11 mouse cellular contexts compared by ENCODE assay signal in genomic region chr6:32837165-32837938, GRCm38 (mm10).
DNase-seq lines count a peak whose midpoint lies in the region; ATAC-seq lines count a peak whose summit lies in the region.
"Had no signal": no experiment of that assay in that cellular context is flagged by ENCODE, and none has a peak within 500 bp of the region (broad histone marks: within the 10 kb centered on the region; RNA-seq: fewer than 3 reads in every experiment).

No protein-coding gene starts in this region.

- no peak for DNase-seq in hindbrain, embryonic 10.5 days (ENCODE audit: low spot score)
- peak; percentile 14 for DNase-seq in brain, embryonic 18.5 days (ENCODE audit: low read depth, low spot score)
- DNase-seq in left cerebral cortex, postnatal 14 days (ENCODE audit: low spot score in 2 of 2) = peak; percentile 12 to 35
- no peak for DNase-seq in Muller cell, postnatal 12 days (ENCODE audit: inconsistent ontology term)
- no peak for DNase-seq in adrenal gland, adult 8-10 months
- no peak for DNase-seq in thymus, postnatal 4 days
- DNase-seq: cerebellum, postnatal 14 days had no signal

- no peak overlapping the region for H3K4me2 ChIP-seq in hindbrain, embryonic 12.5 days (replicated peaks)
- H3K4me2 ChIP-seq in neural tube, embryonic 15.5 days = no peak overlapping the region

- no peak overlapping the region for H3K4me3 ChIP-seq in hindbrain, embryonic 12.5 days
- no peak overlapping the region for H3K4me3 ChIP-seq in hindbrain, embryonic 10.5 days
- no peak overlapping the region for H3K4me3 ChIP-seq in neural tube, embryonic 15.5 days (replicated peaks)
- H3K4me3 ChIP-seq: megakaryocyte, embryonic 14.5 days had no signal

- intact Hi-C loops in left cerebral cortex, postnatal 14 days (cut with DNase I) = no loop called here

- H3K36me3 ChIP-seq in hindbrain, embryonic 12.5 days = 0 out of 2 replicates have a peak, but pooled peaks cover 2% of the 10 kb centered on the region
- H3K36me3 ChIP-seq in hindbrain, embryonic 10.5 days = peaks cover 13% of the 10 kb centered on the region
- no peaks in the 10 kb centered on the region for H3K36me3 ChIP-seq in neural tube, embryonic 15.5 days

- H3K4me1 ChIP-seq in hindbrain, embryonic 12.5 days = peaks cover 3% of the 10 kb centered on the region
- H3K4me1 ChIP-seq in hindbrain, embryonic 10.5 days (replicated peaks) = peaks cover 7% of the 10 kb centered on the region
- H3K4me1 ChIP-seq in neural tube, embryonic 15.5 days = peaks cover 13% of the 10 kb centered on the region

- H3K27me3 ChIP-seq in hindbrain, embryonic 12.5 days = no peaks in the 10 kb centered on the region
- no peaks in the 10 kb centered on the region for H3K27me3 ChIP-seq in hindbrain, embryonic 10.5 days (ENCODE audit: insufficient read depth, poor library complexity, severe bottlenecking)
- no peaks in the 10 kb centered on the region for H3K27me3 ChIP-seq in neural tube, embryonic 15.5 days (replicated peaks)
- H3K27me3 ChIP-seq: megakaryocyte, embryonic 14.5 days had no signal

- H3K9me3 ChIP-seq in hindbrain, embryonic 12.5 days (replicated peaks) = no peaks in the 10 kb centered on the region; the same call in 1 of the 2 replicates
- peaks cover 6% of the 10 kb centered on the region for H3K9me3 ChIP-seq in hindbrain, embryonic 10.5 days
- H3K9me3 ChIP-seq in neural tube, embryonic 15.5 days (replicated peaks) = no peaks in the 10 kb centered on the region
- H3K9me3 ChIP-seq: megakaryocyte, embryonic 14.5 days had no signal

- 65% methylated on average over 7 of the region's 7 CpGs for WGBS in hindbrain, embryonic 12.5 days
- WGBS in hindbrain, embryonic 10.5 days = 66% methylated on average over 7 of the region's 7 CpGs
- 73% methylated on average over 7 of the region's 7 CpGs for WGBS in neural tube, embryonic 15.5 days

- ATAC-seq in hindbrain, embryonic 12.5 days (ENCODE audit: low FRiP score) = no peak
- no peak for ATAC-seq in neural tube, embryonic 15.5 days (ENCODE audit: low FRiP score)
- ATAC-seq: activated CD4-positive, CD25-positive, alpha-beta regulatory T cell, adult 4 months had no signal

- H3K9ac ChIP-seq in hindbrain, embryonic 12.5 days = no peak overlapping the region
- H3K9ac ChIP-seq in neural tube, embryonic 15.5 days (replicated peaks) = no peak overlapping the region

- peak overlapping the region; percentile 3; the same call in 1 of the 2 replicates for H3K27ac ChIP-seq in hindbrain, embryonic 12.5 days
- H3K27ac ChIP-seq in hindbrain, embryonic 10.5 days = no peak overlapping the region
- peak overlapping the region; percentile 67 for H3K27ac ChIP-seq in neural tube, embryonic 15.5 days (replicated peaks)

Comparison
In these comparisons a context has a peak if more than half of its experiments do, and no peak if none do; other contexts are left out.
1. DNase-seq: peak in brain, embryonic 18.5 days (single experiment) and left cerebral cortex, postnatal 14 days (2 of 2); none in hindbrain, embryonic 10.5 days (single experiment), Muller cell, postnatal 12 days (single experiment), adrenal gland, adult 8-10 months (single experiment) and thymus, postnatal 4 days (single experiment).